Mouse (Mus musculus) kidney, postnatal 36 days (tissue): ENCODE results near the gene Gm11568.
"Not testable (repeated sequence)": the region's sequence is repeated elsewhere in the genome, so short reads cannot be mapped to it uniquely, and the experiment has no call there.

ENCODE experiments used
- DNase-seq, 2 experiments: peaks; one replicate each; pipeline ENCODE4 v3.0.0; 2021 to 2022; ENCODE audit warnings: mixed read lengths in 2 of 2

Gene Gm11568

DNA sequence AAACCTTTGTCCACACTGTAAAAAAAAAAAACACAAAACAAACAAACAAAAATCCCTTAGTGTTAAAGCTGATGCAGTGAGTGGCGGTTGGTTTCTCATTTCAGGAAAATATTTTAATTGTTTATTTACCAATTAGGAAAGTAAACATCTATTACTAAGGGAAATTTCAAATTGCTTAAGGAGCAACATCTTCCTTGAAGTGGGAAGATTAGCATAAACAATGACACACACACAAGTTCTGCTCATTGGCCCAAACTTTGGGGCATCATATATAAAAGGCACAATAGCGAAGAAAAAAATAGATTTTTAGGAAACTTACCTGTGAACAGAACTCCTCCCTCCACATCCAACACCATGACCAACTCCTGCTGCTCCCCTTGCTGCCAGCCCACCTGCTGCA, at the start of gene Gm11568:
Gm11568 (plus strand) TSS at position 301 of the 400 bp plus-strand sequence.
- DNase-seq, result no peak

DNA sequence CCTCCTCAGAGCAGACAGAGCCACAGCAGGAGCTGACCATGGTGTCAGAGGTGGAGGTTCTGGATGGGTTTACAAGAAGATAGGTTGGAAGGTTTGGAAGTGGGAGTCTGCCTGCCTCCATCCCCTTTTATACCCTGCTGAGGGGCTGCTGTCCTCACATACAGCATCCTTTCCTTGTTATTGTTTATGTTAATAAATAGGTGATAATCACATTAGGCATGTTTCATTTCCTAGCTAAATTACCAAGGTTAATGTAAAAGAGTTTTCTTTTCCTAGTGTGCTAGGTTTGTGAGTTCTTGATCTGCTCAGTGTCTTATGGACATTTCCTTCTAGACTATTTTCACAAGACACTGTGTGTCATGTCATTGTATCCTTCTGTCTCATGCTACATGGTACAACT, 47.9 kb upstream of the Gm11568 start, which contains the start of gene Krtap4-13:
Krtap4-13 (minus strand) TSS at position 101 of the 400 bp plus-strand sequence.
- not testable (repeated sequence) for DNase-seq

DNA sequence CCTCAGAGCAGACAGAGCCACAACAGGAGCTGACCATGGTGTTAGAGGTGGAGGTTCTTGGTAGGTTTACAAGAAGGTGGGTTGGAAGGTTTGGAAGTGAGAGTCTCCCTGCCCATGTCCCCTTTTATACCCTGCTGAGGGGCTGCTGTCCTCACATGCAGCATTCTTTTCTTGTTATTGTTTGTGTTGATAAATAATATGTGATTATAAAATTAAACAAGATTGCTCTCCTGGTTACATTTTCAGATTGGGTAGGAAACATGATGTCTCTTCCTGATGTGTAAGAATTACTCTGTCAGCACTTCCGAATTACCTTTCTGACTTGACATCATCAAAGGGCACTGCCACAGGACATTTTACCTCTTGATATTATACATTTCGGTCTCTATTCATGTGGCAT, 42.2 kb upstream of the Gm11568 start, which contains the start of gene Gm11564:
Gm11564 (minus strand) TSS at position 101 of the 400 bp plus-strand sequence.
- not testable (repeated sequence) for DNase-seq

DNA sequence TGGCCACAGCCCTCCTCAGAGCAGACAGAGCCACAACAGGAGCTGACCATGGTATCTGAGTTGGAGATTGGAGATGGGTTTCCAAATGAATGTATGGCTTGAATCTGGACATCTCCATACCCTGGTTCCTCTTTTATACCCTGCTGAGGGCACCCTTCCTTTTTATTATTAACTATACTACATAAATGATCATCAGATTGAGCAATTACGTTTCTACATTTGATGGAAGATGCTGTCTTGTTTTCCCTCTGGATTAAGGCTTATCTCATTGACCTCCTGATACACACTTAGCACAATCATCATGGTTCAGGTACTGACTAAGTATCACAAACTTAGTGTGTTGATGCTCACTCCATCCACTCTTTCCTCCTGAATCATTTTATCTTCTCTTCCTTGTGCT, 19.8 kb upstream of the Gm11568 start, which contains the start of gene 2300003K06Rik:
2300003K06Rik (minus strand) TSS at position 101 of the 400 bp plus-strand sequence.
- no peak for DNase-seq

DNA sequence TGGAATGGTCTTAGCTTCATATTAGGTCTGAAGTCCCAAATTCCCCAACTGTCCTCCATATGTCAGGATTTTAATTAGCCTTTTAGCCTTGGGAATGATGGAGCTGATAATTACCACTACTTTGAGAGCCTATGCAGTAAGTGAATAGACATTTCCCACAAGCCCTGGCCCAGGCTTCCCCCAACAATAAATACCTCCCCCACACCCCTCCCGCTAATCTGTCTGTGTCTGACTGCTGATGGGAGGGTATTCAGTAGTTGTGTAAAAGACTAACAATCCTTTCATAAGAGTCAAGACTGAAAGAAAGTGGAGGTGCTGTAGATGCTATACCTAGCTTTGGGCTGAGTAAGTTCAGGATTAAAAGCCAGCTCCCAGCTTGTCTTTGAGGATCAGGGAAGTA, 15.5 kb upstream of the Gm11568 start:
- DNase-seq, result no peak

DNA sequence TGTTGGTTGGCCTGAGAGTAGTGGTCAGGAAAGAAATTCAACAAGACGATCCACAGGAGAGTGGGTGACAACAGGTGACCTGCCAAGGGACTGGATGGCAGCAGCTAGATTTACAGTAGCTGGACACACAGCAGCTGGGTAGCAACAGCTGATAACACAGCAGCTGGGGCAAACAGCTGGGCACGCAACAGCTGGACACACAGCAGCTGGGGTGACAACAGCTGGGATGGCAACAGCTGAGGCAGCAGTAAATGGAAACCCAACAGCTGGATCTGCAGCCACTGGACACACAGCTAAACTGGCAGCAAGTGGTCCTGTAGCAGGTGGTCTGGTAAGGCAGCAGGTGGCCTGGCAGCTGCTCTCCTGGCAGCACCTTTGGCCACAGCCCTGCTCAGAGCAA, 11.0 kb upstream of the Gm11568 start:
- no peak for DNase-seq

DNA sequence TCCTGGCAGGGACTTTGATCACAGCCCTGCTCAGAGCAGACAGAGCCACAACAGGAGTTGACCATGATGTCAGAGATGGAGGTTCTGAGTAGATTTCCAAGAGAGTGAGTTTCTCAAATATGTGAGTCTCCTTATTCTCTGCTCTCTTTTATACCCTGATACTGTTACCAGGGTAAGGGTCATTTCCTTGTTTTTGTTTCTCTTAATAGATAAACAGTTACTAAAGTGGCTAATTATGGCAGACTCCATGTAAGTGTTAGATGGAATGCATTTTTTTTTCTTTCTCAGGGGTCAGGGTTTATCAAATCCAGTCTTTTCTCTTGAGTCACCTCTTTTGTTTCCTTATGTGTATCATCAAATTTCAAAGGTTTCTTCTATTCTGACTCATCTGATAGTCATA, 6.2 kb upstream of the Gm11568 start, which contains the start of gene Krtap4-16:
Krtap4-16 (minus strand) TSS at position 101 of the 400 bp plus-strand sequence.
- no peak for DNase-seq

DNA sequence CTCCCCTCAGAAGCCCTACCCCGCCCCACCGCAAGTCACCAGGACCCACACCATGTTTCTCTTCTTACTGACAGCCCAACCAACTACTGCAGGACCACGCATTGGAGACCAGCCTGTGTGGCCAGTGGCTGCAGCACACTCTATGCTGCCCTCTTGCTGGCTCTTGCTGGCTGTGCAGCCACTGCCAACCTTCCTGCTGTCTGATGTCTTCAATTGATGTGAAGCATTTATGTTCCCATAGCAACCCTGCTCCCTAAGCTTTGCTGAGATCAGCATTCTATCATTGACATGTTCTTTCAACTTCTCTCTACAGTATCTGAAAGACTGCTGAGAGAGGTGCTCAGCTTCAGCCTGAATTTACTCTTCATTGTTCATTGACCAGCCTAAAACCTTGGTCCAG, 3.6 kb upstream of the Gm11568 start:
- peak in 1 of 2 experiments; percentile 4 for DNase-seq

DNA sequence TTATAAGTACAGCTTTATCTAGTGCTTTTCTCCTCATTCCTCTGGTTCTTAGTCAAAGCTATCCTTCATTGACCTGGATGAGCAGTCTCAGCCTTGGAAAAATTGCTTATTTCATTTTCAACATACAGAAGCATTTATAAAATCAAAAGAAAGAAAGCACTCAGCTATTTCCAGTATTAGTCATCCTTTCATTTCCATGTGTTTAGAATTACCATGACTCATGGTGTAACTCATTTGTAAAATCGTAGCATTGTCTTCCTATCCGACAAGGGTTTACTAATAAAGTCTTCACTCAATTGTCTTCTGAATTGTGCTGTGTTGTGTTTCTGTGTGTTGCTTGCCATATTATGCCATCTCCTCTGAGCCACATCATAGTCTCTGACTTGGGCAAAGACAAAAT, 1.0 kb downstream of the Gm11568 start:
- no peak for DNase-seq

DNA sequence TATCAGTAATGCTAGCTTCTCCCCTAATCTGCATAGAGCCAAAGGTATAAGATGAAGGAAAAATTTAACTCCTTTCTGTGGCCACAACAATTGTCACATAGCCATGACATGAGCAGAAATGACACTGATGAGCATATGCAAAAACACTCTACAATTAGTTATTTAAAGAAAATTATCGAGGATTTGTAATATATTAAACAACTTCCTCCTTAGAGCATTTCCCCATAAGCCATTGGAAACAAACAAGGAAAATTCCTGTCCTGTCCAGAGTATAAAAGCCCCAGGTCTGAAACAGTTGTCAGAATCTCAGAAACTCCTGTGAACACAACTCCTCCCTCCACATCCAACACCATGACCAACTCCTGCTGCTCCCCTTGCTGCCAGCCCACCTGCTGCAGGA, 6.5 kb downstream of the Gm11568 start, which contains the start of gene Gm11559:
Gm11559 (plus strand) TSS at position 301 of the 400 bp plus-strand sequence.
- not testable (repeated sequence) for DNase-seq

DNA sequence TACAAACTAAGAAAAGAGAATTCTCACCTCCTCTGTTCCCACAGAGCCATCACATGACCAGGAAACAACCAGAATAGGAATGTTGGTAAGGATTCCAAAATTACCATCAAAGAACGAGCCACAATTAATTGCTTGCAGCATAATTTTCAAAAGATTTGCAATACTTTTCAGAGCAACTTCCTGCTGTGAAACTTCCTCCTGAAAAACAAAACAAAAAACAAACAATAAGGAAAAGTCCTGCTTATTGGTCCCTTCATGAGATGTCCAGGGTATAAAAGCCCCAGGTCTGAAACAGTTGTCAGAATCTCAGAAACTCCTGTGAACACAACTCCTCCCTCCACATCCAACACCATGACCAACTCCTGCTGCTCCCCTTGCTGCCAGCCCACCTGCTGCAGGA, 15.4 kb downstream of the Gm11568 start, which contains the start of gene Krtap9-1:
Krtap9-1 (plus strand) TSS at position 301 of the 400 bp plus-strand sequence.
- DNase-seq, result not testable (repeated sequence)

DNA sequence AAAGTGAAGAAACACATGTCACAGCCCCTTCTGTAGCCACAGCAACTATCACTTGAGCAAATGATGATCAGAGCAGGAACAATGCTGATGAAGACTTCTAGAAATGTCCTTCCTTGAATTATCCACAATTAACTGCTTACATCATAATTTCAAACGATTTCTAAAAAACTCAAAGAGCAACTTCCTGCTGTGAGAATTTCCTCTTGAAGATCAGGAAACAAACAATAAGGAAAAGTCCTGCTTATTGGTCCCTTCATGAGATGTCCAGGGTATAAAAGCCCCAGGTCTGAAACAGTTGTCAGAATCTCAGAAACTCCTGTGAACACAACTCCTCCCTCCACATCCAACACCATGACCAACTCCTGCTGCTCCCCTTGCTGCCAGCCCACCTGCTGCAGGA, 21.2 kb downstream of the Gm11568 start, which contains the start of gene Gm11567:
Gm11567 (plus strand) TSS at position 301 of the 400 bp plus-strand sequence.
- not testable (repeated sequence) for DNase-seq

DNA sequence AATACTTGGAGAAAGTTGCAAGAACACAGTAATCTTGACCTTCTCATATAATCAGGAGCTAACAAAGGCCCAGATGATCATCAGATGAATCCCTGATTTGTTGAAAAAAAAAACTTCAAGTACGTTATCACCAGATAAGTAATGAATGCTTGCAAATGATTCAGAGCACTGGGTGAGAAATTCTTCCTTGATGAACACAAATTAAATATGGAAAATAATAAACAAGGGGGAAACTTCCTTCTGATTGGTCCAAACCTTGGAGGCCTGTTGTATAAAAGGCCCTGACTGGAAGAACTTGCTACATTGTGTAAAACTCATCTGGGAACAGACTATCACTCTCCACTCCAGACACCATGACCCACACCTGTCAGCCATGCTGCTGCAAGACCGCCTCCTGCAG, 49.9 kb downstream of the Gm11568 start, which contains the start of gene Krtap31-1:
Krtap31-1 (plus strand) TSS at position 301 of the 400 bp plus-strand sequence.
- DNase-seq, result no peak
